Mouse (Mus musculus) limb, embryonic 14.5 days (tissue): ENCODE measurements at regions not wholly inside any gene's neighbourhood (a gene's known extent, or its start where the extent isn't known, plus 50 kb on each side); places are given as distances from the start of the nearest gene placed in this dataset.

Experiments
- ATAC-seq: fragments of 200-750 bp; cut with Nextera tagmentation; 2 replicates; pipeline ENCODE4 v1.8.0; 2017; ENCODE audit warnings: low read depth, moderate number of reproducible peaks, moderate TSS enrichment; ENCODE audit not compliant: low FRiP score
- DNase-seq: peaks from one replicate; pipeline ENCODE4 v3.0.0-alpha.2; 2015; ENCODE audit warnings: low spot score
- H3K27ac ChIP-seq: fragments of 300-500 bp; sonication (generic); replicated peaks from 2 replicates; pipeline ENCODE4 v1.5.1; 2014; ENCODE audit warnings: low read depth, mild to moderate bottlenecking, low read length, moderate library complexity, mixed read lengths
- H3K27me3 ChIP-seq: fragments of 300-500 bp; sonication (generic); 2 replicates; pipeline ENCODE4 v1.6.1; 2014; ENCODE audit warnings: low read length, mixed read lengths; ENCODE audit not compliant: control insufficient read depth, insufficient read depth
- H3K36me3 ChIP-seq: fragments of 300-500 bp; sonication (generic); 2 replicates; pipeline ENCODE4 v1.6.1; 2014; ENCODE audit warnings: mild to moderate bottlenecking, low read length, moderate library complexity, mixed read lengths; ENCODE audit not compliant: control insufficient read depth, insufficient read depth
- H3K4me1 ChIP-seq: fragments of 300-500 bp; sonication (generic); 2 replicates; pipeline ENCODE4 v1.6.1; 2014; ENCODE audit warnings: antibody characterized with exemption, low read length, mixed read lengths; ENCODE audit not compliant: control insufficient read depth, insufficient read depth
- H3K4me2 ChIP-seq: fragments of 300-500 bp; sonication (generic); replicated peaks from 2 replicates; pipeline ENCODE4 v1.6.1; 2014; ENCODE audit warnings: low read depth, mild to moderate bottlenecking, low read length, moderate library complexity; ENCODE audit not compliant: severe bottlenecking
- H3K4me3 ChIP-seq: fragments of 300-500 bp; sonication (generic); replicated peaks from 2 replicates; pipeline ENCODE4 v1.5.1; 2014; ENCODE audit warnings: low read length
- H3K9ac ChIP-seq: fragments of 300-500 bp; sonication (generic); 2 replicates; pipeline ENCODE4 v1.6.1; 2014; ENCODE audit warnings: mild to moderate bottlenecking, low read depth, low read length, moderate library complexity; ENCODE audit not compliant: severe bottlenecking
- H3K9me3 ChIP-seq: fragments of 300-500 bp; sonication (generic); 2 replicates; pipeline ENCODE4 v1.6.1; 2016; ENCODE audit warnings: low read length; ENCODE audit not compliant: control insufficient read depth
- POLR2A ChIP-seq: fragments of 200-500 bp; IDR thresholded peaks from 2 replicates; pipeline ENCODE4 v1.8.0; 2012; ENCODE audit warnings: inconsistent platforms, mild to moderate bottlenecking, moderate library complexity, borderline replicate concordance; ENCODE audit not compliant: insufficient read depth, insufficient read length; ENCODE audit errors: extremely low read depth
- WGBS: fragments of 180-500 bp; shearing (Covaris S2); extraction: QIAGEN DNeasy Blood & Tissue Kit; methylation state at CpG from one replicate; pipeline ENCODE4 v1.1.7; 2014; 5-methylcytosine and 5-hydroxymethylcytosine counted together

GRCm38 (mm10) chr8:115764551-115764950, 57.0 kb upstream of the Maf start:
- no peaks in the 10 kb centered on the region for H3K36me3 ChIP-seq
- no peaks in the 10 kb centered on the region for H3K9me3 ChIP-seq
- no peak overlapping the region for H3K4me3 ChIP-seq
- no peak overlapping the region for H3K4me2 ChIP-seq
- no peak overlapping the region for H3K9ac ChIP-seq
- WGBS: 89% methylated on average over 4 of the region's 4 CpGs
- ATAC-seq (no peak), DNase-seq (no peak)
- TF ChIP-seq POLR2A: no peak
- no peaks in the 10 kb centered on the region for H3K27me3 ChIP-seq
- H3K27ac ChIP-seq: no peak overlapping the region
- H3K4me1 ChIP-seq: peaks cover 7% of the 10 kb centered on the region

- H3K4me3 ChIP-seq: no peak overlapping the region
- no peak overlapping the region for H3K4me2 ChIP-seq
- no peak overlapping the region for H3K9ac ChIP-seq
- WGBS: 78% methylated on average over 1 of the region's 1 CpGs
- no peaks in the 10 kb centered on the region for H3K36me3 ChIP-seq
- no peaks in the 10 kb centered on the region for H3K9me3 ChIP-seq
- H3K27me3 ChIP-seq: no peaks in the 10 kb centered on the region
- H3K27ac ChIP-seq: no peak overlapping the region
- H3K4me1 ChIP-seq: peaks cover 5% of the 10 kb centered on the region; the same call in 1 of the 2 replicates
- ATAC-seq: no peak
- TF ChIP-seq POLR2A: no peak
- DNase-seq: no peak
These were observed 50.4 kb upstream of the Maf start for GRCm38 (mm10) chr8:115758011-115758410.
